Mouse (Mus musculus) cerebellum, adult (tissue): Measurements from ENCODE around the gene Sel1l3.
A peak's percentile ranks its signal among the peaks of the same experiment; 100 is the strongest.

Source experiments
- ATAC-seq: cut with Nextera tagmentation; 2 replicates; pipeline ENCODE4 v1.9.2; 2017; ENCODE audit warnings: mild to moderate bottlenecking, moderate library complexity, mixed read lengths; ENCODE audit not compliant: insufficient number of reproducible peaks, low FRiP score, low TSS enrichment

The Sel1l3 gene

GRCm38 (mm10) chr5:53176075-53176474 lies 37.7 kb downstream of the Sel1l3 start:
- ATAC-seq = peak; percentile 87

- ATAC-seq = no peak
Observed at GRCm38 (mm10) chr5:53175195-53175594, 38.5 kb downstream of the Sel1l3 start.

- no peak for ATAC-seq
Observed at GRCm38 (mm10) chr5:53174461-53174860, 39.3 kb downstream of the Sel1l3 start.

- ATAC-seq = no peak
Observed at GRCm38 (mm10) chr5:53172908-53173307, 40.8 kb downstream of the Sel1l3 start.

- ATAC-seq = no peak
Observed at GRCm38 (mm10) chr5:53172256-53172636, 41.5 kb downstream of the Sel1l3 start.

- ATAC-seq = no peak
Observed at GRCm38 (mm10) chr5:53171611-53172255, 42.0 kb downstream of the Sel1l3 start.

- no peak for ATAC-seq
Observed at GRCm38 (mm10) chr5:53167564-53167963, 46.2 kb downstream of the Sel1l3 start.

- ATAC-seq = no peak
Observed at GRCm38 (mm10) chr5:53165672-53166071, 48.1 kb downstream of the Sel1l3 start.

GRCm38 (mm10) chr5:53162436-53162835 lies 51.3 kb downstream of the Sel1l3 start:
- 0 out of 2 replicates have a peak, but pooled peaks have one; percentile 21 for ATAC-seq

GRCm38 (mm10) chr5:53161506-53162186 lies 52.1 kb downstream of the Sel1l3 start:
- ATAC-seq = peak; percentile 90

- ATAC-seq = no peak
Observed at GRCm38 (mm10) chr5:53160207-53160606, 53.5 kb downstream of the Sel1l3 start.

GRCm38 (mm10) chr5:53159631-53160030 lies 54.1 kb downstream of the Sel1l3 start:
- ATAC-seq = no peak

- ATAC-seq = no peak
Observed at GRCm38 (mm10) chr5:53159166-53159565, 54.6 kb downstream of the Sel1l3 start.

GRCm38 (mm10) chr5:53155985-53156679 lies 57.6 kb downstream of the Sel1l3 start:
- ATAC-seq = no peak

- no peak for ATAC-seq
Observed at GRCm38 (mm10) chr5:53154501-53154900, 59.2 kb downstream of the Sel1l3 start.

GRCm38 (mm10) chr5:53154078-53154477 lies 59.6 kb downstream of the Sel1l3 start:
- ATAC-seq = no peak

GRCm38 (mm10) chr5:53153144-53153543 lies 60.6 kb downstream of the Sel1l3 start:
- ATAC-seq = no peak

- no peak for ATAC-seq
Observed at GRCm38 (mm10) chr5:53151379-53151960, 62.3 kb downstream of the Sel1l3 start.

GRCm38 (mm10) chr5:53148960-53149685 lies 64.6 kb downstream of the Sel1l3 start:
- ATAC-seq = peak; percentile 67

- ATAC-seq = no peak
Observed at GRCm38 (mm10) chr5:53148160-53148923, 65.4 kb downstream of the Sel1l3 start.
